Mouse (Mus musculus) stomach, embryonic 14.5 days (tissue): Measurements from ENCODE around the gene Ufd1. TPM values are rescaled to one million over a fixed set of nuclear protein-coding genes. Genes with fewer than 3 reads are reported as not detected.
"Not testable (repeated sequence)": the region's sequence is repeated elsewhere in the genome, so short reads cannot be mapped to it uniquely, and the experiment has no call there.

Experiments used
- ATAC-seq: fragments of 200-750 bp; cut with Nextera tagmentation; 2 replicates; pipeline ENCODE4 v1.8.0; 2017; ENCODE audit warnings: low read depth, moderate TSS enrichment; ENCODE audit not compliant: insufficient number of reproducible peaks, insufficient read depth, low FRiP score
- H3K27ac ChIP-seq: fragments of 300-500 bp; sonication (generic); 2 replicates; pipeline ENCODE4 v1.5.1; 2014; ENCODE audit warnings: mild to moderate bottlenecking, low read length, moderate library complexity, mixed read lengths
- H3K27me3 ChIP-seq: fragments of 300-500 bp; sonication (generic); 2 replicates; pipeline ENCODE4 v1.6.1; 2014; ENCODE audit warnings: low read length, control low read depth, mixed read lengths; ENCODE audit not compliant: control insufficient read depth, insufficient read depth
- H3K36me3 ChIP-seq: fragments of 300-500 bp; sonication (generic); 2 replicates; pipeline ENCODE4 v1.6.1; 2014; ENCODE audit warnings: mild to moderate bottlenecking, control low read depth, low read length, moderate library complexity, mixed read lengths; ENCODE audit not compliant: control insufficient read depth, insufficient read depth
- H3K4me1 ChIP-seq: fragments of 300-500 bp; sonication (generic); 2 replicates; pipeline ENCODE4 v1.6.1; 2014; ENCODE audit warnings: low read length, control low read depth, mixed read lengths; ENCODE audit not compliant: control insufficient read depth, insufficient read depth
- H3K4me2 ChIP-seq: fragments of 300-500 bp; sonication (generic); replicated peaks from 2 replicates; pipeline ENCODE4 v1.6.1; 2014; ENCODE audit warnings: low read depth, low read length, control low read depth
- H3K4me3 ChIP-seq: fragments of 300-500 bp; sonication (generic); 2 replicates; pipeline ENCODE4 v1.5.1; 2014; ENCODE audit warnings: low read depth, low read length, control low read depth
- H3K9ac ChIP-seq: fragments of 300-500 bp; sonication (generic); replicated peaks from 2 replicates; pipeline ENCODE4 v1.6.1; 2014; ENCODE audit warnings: low read depth, mild to moderate bottlenecking, control low read depth, low read length, moderate library complexity, mixed read lengths
- H3K9me3 ChIP-seq: fragments of 300-500 bp; sonication (generic); 2 replicates; pipeline ENCODE4 v1.6.1; 2016; ENCODE audit warnings: low read depth, low read length, control low read depth; ENCODE audit not compliant: control insufficient read depth
- WGBS: fragments of 180-500 bp; shearing (Covaris S2); extraction: QIAGEN DNeasy Blood & Tissue Kit; methylation state at CpG from one replicate; pipeline ENCODE4 v1.1.7; 2014; 5-methylcytosine and 5-hydroxymethylcytosine counted together
- polyA plus RNA-seq: library from polyadenylated mRNA; unstranded; fragments of >200 nt; fragmentation: Nextera tagmentation; extraction: Ambion mirVana; gene quantifications from 2 replicates; pipeline ENCODE4 v1.2.1, GENCODE M21; 2014

Ufd1 gene
- polyA plus RNA-seq, 1 experiment from 2014 or later = 85.4 TPM

DNA sequence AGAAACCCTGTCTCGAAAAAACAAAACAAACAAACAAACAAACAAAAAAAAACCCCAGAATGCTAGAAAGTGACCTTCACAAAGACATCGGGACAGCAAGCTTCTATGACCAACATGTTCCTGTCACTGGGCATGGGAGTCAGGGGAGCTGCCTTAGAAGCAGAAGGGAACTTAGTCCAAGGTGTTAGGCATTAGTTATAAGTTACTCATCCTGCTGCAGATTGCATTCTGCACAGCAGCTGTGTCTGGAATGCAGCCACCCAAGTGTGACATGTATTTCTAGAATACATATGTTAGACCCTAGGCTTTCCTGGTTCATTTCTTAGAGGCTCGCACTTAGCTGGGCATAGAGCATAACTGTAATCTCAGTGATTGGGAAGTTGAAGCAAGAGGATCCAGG, 17.1 kb downstream of the Ufd1 start:
- no peak for ATAC-seq
- Histone ChIP-seq H3K9ac (no peak overlapping the region), H3K27ac (no peak overlapping the region), H3K4me1 (no peaks in the 10 kb centered on the region), H3K9me3 (no peaks in the 10 kb centered on the region), H3K27me3 (no peaks in the 10 kb centered on the region), H3K4me3 (no peak overlapping the region), H3K36me3 (peaks cover 79% of the 10 kb centered on the region), H3K4me2 (no peak overlapping the region)
- WGBS = 96% methylated on average over 3 of the region's 3 CpGs

DNA sequence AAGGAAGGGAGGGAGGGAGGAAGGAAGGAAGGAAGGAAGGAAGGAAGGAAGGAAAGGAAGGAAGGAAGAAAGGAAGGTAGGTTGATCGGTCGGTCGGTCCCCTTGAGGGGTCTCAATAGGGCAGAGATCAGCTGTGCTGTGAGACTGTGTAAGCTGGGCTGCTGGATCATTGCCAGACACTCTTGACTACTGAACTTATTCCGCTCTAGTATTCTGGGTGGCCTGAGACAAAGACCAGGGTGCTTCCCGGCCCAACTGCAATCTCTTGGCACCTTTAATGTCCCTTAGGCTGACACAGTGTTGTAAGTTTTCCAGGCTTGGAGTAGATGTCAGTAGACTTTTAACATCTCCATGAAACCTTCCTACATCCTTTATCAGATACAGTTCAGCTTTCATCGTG, 17.5 kb downstream of the Ufd1 start:
- H3K27me3 ChIP-seq = no peaks in the 10 kb centered on the region
- H3K4me2 ChIP-seq = no peak overlapping the region
- peaks cover 78% of the 10 kb centered on the region for H3K36me3 ChIP-seq
- 94% methylated on average over 6 of the region's 6 CpGs for WGBS
- no peaks in the 10 kb centered on the region for H3K9me3 ChIP-seq
- ATAC-seq = no peak
- H3K4me1 ChIP-seq = no peaks in the 10 kb centered on the region
- no peak overlapping the region for H3K27ac ChIP-seq
- H3K4me3 ChIP-seq = no peak overlapping the region
- no peak overlapping the region for H3K9ac ChIP-seq

DNA sequence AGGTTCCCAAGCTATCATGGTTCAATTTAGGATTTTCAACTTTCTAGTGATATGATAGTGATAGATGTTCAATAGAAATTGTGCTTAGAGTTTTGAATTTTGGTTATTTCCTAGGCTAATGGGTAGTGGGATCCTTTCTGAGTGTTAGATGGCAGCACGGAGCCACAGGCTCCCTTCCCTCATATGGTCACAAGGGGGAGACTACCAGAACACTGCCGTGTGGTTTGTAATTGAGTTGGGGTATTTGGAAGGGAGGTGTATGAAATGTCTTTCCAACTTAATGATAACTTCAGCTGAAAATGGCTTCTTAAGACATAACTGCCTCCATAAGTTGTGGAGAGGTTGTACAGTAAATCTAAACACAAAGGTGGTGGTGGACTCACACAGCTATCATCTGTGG, 21.9 kb downstream of the Ufd1 start:
- Histone ChIP-seq H3K4me1 (no peaks in the 10 kb centered on the region), H3K27ac (no peak overlapping the region), H3K4me2 (no peak overlapping the region), H3K4me3 (no peak overlapping the region), H3K9me3 (no peaks in the 10 kb centered on the region), H3K9ac (no peak overlapping the region), H3K36me3 (peaks cover 40% of the 10 kb centered on the region), H3K27me3 (no peaks in the 10 kb centered on the region)
- 68% methylated on average over 2 of the region's 2 CpGs for WGBS
- ATAC-seq = no peak

DNA sequence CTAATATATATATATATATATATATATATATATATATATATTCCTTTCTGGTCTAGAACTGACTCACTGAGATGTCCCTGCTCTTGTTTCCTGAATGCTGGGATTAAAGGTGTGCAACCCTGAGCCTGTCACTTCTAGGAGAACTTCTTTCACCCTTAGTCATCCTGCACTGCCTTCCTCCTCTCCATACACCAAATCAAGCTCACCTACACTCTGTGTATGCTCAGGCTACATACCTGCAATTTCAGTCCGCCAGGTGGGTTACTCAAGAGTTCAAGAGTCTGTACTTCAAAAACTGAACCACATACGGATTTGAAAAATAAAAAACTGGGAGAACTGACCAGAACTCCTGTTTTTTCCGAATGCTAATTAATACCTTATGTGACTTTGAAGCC, 24.5 kb downstream of the Ufd1 start:
- Histone ChIP-seq H3K9me3 (no peaks in the 10 kb centered on the region), H3K27me3 (no peaks in the 10 kb centered on the region), H3K9ac (no peak overlapping the region), H3K36me3 (peaks cover 26% of the 10 kb centered on the region), H3K4me2 (peak overlapping the region; percentile 78), H3K4me3 (peak overlapping the region; percentile 78), H3K27ac (no peak overlapping the region), H3K4me1 (no peaks in the 10 kb centered on the region)
- ATAC-seq = peak; percentile 24; the same call in 1 of the 2 replicates
- WGBS = 25% methylated on average over 3 of the region's 3 CpGs

DNA sequence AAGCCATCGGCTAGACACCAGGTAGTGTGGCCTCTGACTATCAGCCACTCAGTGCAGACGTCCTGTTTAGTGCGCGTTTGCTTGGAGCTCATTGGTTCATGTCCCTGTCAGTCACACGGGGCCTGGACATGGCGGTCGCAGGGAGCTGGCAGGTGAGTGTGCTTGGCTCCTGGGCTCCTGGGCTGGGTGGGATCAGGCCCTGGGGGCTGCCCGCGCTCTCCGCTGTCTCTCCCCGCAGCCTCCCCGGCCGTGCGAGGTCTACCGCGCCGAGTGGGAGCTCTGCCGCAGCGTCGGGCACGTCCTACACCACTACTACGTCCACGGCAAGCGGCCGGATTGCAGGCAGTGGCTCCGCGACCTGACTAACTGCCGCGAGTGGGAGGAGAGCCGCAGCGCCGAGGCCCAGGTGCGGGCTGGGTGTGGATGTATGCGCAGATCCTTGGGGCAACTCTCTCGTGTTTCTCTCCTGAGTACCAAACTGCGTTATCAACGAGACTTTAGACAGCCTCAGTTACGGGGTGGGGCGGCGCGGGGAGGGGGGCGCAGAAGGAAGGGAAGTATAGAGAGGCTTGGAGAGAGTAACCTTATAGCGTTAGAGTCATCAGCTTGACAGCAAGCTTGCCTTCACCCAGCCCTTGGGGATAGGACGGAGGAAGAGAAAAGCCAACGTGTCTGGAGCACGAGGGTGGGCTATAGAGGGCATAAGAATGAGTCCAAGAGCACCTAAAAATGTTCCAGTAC, 25.1 kb downstream of the Ufd1 start, which contains the start of the genes 2510002D24Rik and Gm28539:
2510002D24Rik (plus strand) TSS at position 111 of the 741 bp plus-strand sequence.
Gm28539 (plus strand) TSS at position 117 of the 741 bp plus-strand sequence.
- Histone ChIP-seq H3K4me3 (peak within 1 kb of the TSS; percentile 78), H3K36me3 (peaks cover 20% of the 10 kb centered on the region), H3K4me2 (peak within 1 kb of the TSS; percentile 78), H3K4me1 (no peaks in the 10 kb centered on the region), H3K27ac (peak within 1 kb of the TSS; percentile 74), H3K9me3 (no peaks in the 10 kb centered on the region), H3K27me3 (no peaks in the 10 kb centered on the region), H3K9ac (peak within 1 kb of the TSS; percentile 81)
- ATAC-seq = peak; percentile 95
- WGBS = under 1% methylated on average over 46 of the region's 46 CpGs

DNA sequence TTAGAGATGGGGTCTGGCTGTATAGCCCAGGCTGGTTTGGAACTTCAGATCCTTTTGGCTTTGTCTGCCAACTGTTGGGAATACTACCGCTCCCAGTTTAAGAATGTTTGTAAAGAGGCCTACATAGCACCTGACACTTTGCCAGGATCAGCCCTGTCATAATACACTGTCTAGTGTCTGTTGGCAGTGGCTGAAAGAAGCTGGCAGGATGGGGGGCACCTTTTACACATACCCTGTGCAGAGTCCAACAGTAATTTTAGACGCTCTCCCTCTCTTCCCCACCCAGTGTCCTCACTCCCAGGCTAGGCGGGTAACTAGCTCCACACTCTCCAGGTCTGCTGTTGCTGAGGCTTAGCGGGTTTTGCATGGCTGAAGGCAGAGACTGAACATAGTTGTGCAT, 26.8 kb downstream of the Ufd1 start:
- H3K36me3 ChIP-seq = peaks cover 14% of the 10 kb centered on the region
- no peaks in the 10 kb centered on the region for H3K9me3 ChIP-seq
- ATAC-seq = no peak
- no peak overlapping the region for H3K4me2 ChIP-seq
- H3K27ac ChIP-seq = no peak overlapping the region
- H3K4me3 ChIP-seq = no peak overlapping the region
- no peaks in the 10 kb centered on the region for H3K4me1 ChIP-seq
- H3K27me3 ChIP-seq = no peaks in the 10 kb centered on the region
- no peak overlapping the region for H3K9ac ChIP-seq
- 91% methylated on average over 4 of the region's 4 CpGs for WGBS

DNA sequence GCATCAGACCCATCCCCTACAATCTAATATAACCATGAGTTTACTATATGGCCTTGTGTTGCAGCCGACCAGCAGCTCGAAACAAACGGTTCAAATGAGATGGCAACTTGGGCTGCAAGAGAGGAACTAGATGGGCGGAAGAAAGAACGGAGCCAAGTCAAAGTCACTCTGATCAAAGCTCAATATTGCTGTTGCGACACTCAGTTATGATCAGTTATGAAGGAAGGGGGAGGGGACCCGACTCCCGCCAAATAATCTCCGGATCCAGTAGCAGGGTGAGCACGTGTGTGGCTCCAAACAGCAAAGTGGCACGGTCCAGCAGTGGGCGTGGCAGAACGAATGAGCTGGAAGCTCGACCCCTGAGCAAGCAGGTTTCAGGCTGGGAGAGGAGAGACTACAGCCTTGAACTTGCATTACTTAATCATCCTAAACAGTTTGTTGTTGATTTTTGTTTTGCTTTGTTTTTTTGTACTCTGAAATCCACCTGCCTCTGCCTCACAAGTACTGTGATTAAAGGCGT, 34.8 kb downstream of the Ufd1 start:
- no peaks in the 10 kb centered on the region for H3K27me3 ChIP-seq
- no peaks in the 10 kb centered on the region for H3K4me1 ChIP-seq
- WGBS = 85% methylated on average over 15 of the region's 15 CpGs
- H3K9ac ChIP-seq = no peak overlapping the region
- ATAC-seq = no peak
- no peak overlapping the region for H3K27ac ChIP-seq
- no peaks in the 10 kb centered on the region for H3K9me3 ChIP-seq
- no peak overlapping the region for H3K4me3 ChIP-seq
- no peak overlapping the region for H3K4me2 ChIP-seq
- H3K36me3 ChIP-seq = no peaks in the 10 kb centered on the region

DNA sequence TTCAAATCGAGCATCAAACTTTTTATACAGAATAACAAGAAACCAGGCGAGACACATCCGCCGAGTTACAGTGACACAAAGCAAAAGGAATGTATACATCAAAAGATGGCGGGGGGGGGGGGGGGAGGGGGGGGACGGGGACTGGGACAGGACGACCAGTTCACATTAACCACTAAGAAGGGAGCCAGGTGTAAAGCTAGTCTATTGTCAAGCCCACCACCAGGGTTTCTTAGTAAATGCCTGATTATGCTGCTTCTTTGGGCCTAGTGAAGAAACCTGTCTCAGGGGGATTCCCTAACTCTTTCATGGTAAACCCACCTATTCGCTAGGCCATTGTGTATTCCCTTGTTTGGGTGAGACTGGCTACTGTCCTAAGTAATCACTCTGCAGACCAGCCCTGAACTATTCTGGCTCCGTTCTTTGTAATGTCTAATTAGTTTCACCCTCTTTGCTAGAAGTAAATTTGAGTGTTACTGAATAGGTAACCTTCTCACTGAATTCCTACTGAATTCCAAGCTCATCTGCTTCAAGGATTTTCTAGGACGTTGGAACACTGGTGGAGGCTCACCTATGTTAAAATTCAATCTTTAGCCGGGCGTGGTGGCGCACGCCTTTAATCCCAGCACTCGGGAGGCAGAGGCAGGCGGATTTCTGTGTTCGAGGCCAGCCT, 38.1 kb downstream of the Ufd1 start:
- not testable (repeated sequence) for H3K4me3 ChIP-seq, H3K4me2 ChIP-seq, ATAC-seq, H3K36me3 ChIP-seq, H3K9ac ChIP-seq, H3K27me3 ChIP-seq, H3K27ac ChIP-seq, H3K9me3 ChIP-seq, H3K4me1 ChIP-seq
- 86% methylated on average over 16 of the region's 17 CpGs for WGBS
